Mouse (Mus musculus): ENCODE results near the gene Vmn1r69.

Gene Vmn1r69

GRCm38 (mm10) chr7:10613559-10613958 is at the start of gene Vmn1r69:
Gene Vmn1r69 (minus strand): TSS chr7:10613659.
- no peaks in the 10 kb centered on the region for H3K36me3 ChIP-seq (ENCODE audit: insufficient read depth, low read length)
- peaks cover 13% of the 10 kb centered on the region; the same call in 1 of the 2 replicates for H3K9me3 ChIP-seq (ENCODE audit: low read length)
- no peak within 1 kb of the TSS for H3K4me3 ChIP-seq (replicated peaks; ENCODE audit: low read length)
- H3K4me1 ChIP-seq (replicated peaks; ENCODE audit: low read depth, low read length), result no peaks in the 10 kb centered on the region
- H3K27me3 ChIP-seq (ENCODE audit: insufficient read depth, low read length), result no peaks in the 10 kb centered on the region
- no peak for TF ChIP-seq POU5F1 (IDR thresholded peaks at IDR 0.05; ENCODE audit: borderline replicate concordance, low read length)
- TF ChIP-seq NANOG (IDR thresholded peaks at IDR 0.05; ENCODE audit: borderline replicate concordance, low read length), result no peak
- TF ChIP-seq CTCF (conservative IDR thresholded peaks at IDR 0.05; ENCODE audit: low read length), result no peak

GRCm38 (mm10) chr7:10631232-10631631 is 17.8 kb upstream of the Vmn1r69 start, which contains the start of gene Vmn1r70:
Gene Vmn1r70 (plus strand): TSS chr7:10631532.
- Histone ChIP-seq H3K4me3 (replicated peaks; ENCODE audit: low read length) (no peak within 1 kb of the TSS), H3K27me3 (ENCODE audit: insufficient read depth, low read length) (no peaks in the 10 kb centered on the region), H3K36me3 (ENCODE audit: insufficient read depth, low read length) (no peaks in the 10 kb centered on the region), H3K4me1 (replicated peaks; ENCODE audit: low read depth, low read length) (no peaks in the 10 kb centered on the region), H3K9me3 (ENCODE audit: low read length) (no peaks in the 10 kb centered on the region)
- TF ChIP-seq CTCF (conservative IDR thresholded peaks at IDR 0.05; ENCODE audit: low read length) (no peak), POU5F1 (IDR thresholded peaks at IDR 0.05; ENCODE audit: borderline replicate concordance, low read length) (no peak), NANOG (IDR thresholded peaks at IDR 0.05; ENCODE audit: borderline replicate concordance, low read length) (no peak)

- H3K27me3 ChIP-seq (ENCODE audit: insufficient read depth, low read length), result no peaks in the 10 kb centered on the region
- TF ChIP-seq CTCF (conservative IDR thresholded peaks at IDR 0.05; ENCODE audit: low read length), result no peak
- TF ChIP-seq POU5F1 (IDR thresholded peaks at IDR 0.05; ENCODE audit: borderline replicate concordance, low read length), result no peak
- TF ChIP-seq NANOG (IDR thresholded peaks at IDR 0.05; ENCODE audit: borderline replicate concordance, low read length), result no peak
- H3K9me3 ChIP-seq (ENCODE audit: low read length), result no peaks in the 10 kb centered on the region
- no peaks in the 10 kb centered on the region for H3K36me3 ChIP-seq (ENCODE audit: insufficient read depth, low read length)
- H3K4me1 ChIP-seq (replicated peaks; ENCODE audit: low read depth, low read length), result no peaks in the 10 kb centered on the region
- H3K4me3 ChIP-seq (replicated peaks; ENCODE audit: low read length), result no peak within 1 kb of the TSS
Observed at GRCm38 (mm10) chr7:10558385-10558784, 55.1 kb downstream of the Vmn1r69 start, which contains the start of gene Vmn1r68. Gene Vmn1r68 (minus strand): TSS chr7:10558485.
